Mouse (Mus musculus) ES-CJ7 (cell line): ENCODE data around the gene Klk6.

Experiments
- DNase-seq: peaks from one replicate; pipeline ENCODE4 v3.0.0; 2011; ENCODE audit warnings: low read depth, low spot score

Gene Klk6

DNA sequence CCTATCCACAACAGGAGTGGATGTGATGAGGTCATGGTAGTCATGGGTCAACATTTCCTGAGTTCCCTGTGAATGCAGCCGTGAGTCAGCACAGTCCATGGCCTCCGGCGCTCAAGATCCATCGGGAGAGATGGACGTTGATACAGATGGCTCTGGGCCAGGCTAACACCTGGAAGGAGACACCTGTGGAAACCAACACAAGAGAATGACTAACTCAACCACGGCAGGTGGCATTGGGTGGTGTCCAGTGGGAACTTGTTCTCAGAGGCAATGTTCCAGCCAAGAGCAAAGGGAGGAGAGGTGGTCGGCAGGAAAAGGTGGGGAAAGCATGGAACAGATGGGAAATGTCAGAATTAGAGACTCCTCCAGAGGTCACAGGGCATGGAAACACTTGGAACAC lies 2.7 kb upstream of the Klk6 start:
- no peak for DNase-seq

DNA sequence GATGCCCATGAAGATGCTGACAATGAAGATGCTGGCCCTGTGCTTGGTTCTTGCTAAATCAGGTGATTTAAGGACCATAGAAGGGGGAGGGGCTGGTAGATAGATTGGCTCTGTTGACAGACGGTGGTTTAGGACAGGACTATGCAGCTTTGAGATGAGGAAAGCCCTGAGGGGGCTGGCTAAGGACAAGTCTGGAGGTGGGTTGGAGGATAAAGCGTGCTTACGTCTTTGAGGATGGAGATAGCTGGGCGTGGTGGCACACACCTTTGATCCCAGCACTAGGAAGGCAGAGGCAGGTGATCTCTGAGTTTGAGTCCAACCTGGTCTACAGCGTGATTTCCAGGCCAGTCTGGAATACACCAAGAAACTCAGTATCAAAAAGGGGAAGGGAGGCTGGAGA lies 1.8 kb downstream of the Klk6 start:
- DNase-seq: no peak

DNA sequence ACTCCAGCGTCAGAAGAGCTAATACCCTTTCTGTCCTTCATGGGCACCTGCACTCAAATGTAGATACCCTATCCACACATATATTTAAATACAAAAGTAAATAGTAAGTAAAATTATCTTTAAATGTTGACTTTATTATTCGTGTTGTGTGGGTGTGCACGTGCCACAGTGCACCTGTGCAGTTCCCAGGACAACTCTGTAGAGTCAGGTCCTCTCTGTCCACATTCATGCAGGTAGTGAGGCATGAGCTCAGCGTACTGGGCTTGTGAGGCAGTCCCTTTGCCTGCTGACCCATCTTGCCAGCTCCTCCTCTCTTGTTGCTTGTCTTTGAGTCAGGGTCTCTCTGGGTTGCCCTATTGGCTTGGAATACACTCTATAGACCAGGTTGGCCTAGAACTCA lies 3.4 kb downstream of the Klk6 start:
- no peak for DNase-seq

DNA sequence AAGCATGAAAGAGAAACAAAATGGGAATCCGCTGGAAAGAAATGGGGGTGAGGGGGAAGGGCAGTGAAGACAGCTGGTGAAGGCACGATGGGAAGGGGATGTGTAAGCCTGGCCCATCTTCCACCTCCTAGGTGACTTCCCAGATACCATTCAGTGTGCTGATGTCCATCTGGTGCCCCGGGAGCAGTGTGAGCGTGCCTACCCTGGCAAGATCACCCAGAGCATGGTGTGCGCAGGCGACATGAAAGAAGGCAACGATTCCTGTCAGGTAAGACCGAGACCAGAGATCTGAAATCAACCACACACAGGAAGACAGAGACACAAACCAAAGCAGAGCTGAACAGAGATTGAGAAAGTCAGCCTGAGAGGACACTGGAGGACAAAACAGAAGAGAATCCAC lies 4.7 kb downstream of the Klk6 start:
- DNase-seq: no peak

DNA sequence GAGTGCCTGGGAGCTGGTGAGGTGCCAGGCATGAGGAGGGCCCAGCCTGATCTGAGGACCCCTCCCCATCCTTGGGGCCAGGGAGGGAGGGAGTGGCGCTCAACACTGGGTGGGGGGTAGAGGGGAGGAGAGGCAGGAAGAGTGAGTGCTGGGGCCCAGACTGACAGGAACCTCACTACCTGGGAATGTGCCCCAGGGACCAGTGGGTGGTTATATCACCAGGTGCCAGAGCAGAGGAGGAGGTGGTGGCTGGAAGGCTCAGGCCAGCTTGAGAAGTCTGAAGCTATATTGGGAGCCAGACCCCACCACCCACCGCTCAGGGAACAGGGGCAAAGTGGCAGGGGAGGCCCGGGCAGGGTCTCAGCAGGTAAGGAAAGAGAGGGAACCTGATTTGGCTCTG lies 17.4 kb downstream of the Klk6 start, which contains the start of gene Klk5:
Gene Klk5 (plus strand): TSS at position 271 of the 400 bp plus-strand sequence.
- DNase-seq: no peak

DNA sequence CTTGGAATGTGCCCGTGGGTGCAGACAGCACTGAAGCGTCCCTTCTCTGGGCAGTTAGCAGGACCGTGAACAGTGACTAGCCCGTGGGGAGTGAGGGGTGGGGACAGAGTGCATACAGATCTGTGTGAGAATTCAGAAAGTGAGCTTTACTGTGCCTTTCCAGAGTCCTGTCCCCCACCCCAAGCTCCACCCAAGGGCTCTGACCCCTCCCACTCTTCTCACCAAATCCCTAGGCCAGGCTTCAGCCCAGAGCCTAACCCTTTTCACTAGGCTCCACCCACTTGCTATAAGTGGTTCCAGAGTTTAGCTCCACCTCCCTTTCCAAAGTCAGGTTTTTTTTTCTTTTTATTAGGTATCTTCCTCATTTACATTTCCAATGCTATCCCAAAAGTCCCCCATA lies 19.5 kb downstream of the Klk6 start:
- no peak for DNase-seq

DNA sequence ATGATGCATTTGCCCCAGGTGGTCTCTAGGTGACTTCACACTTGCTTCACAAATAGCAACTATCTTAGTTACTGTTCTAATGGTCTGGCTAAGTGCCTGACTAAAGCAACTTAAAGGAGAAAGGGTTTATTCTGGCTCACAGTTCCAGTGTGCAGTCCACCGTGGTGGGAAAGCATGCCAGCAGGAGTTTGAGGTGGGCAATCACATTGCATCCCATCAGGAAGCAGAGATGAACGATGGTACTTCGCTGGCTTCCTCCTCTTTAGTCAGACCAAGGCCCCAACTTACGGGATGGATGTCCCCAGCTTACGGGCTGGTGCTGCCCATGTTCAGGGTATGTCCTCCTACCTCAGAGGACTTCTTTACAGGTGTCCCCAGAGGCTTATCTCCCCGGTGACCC lies 27.3 kb downstream of the Klk6 start:
- no peak for DNase-seq

DNA sequence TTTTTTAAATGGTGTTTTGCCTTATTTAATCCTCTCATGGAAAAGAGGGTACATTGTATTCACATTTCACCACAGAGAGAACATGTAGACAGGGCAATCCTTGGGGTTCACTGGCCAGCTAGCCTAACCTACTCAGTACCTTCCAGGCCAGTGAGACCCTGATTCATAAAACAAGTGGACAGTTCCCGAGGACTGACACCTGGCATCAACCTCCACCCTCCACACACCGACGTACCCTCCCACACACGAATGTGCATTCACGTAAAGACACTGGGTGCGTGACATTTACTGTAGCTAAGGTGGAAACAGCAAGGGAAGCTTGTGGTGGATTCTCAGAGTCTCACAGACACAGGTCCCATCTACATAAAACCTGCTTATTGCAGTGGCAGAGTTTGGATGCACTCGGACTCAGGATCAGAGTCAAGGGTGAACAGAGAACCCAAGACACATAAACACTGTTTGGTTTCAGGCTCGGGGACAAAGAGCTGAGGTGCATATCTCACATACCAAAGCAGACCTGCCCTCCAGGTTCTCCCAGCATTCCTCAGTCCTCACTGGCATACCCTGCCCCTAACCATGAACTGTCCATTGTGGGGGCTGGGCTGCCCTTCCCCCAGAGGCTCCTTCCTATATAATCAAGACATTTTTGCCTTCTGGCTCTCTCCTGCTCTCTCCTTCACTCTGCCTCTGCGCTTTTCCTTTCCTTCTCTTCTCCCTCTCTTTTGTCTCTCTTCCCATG lies 30.5 kb downstream of the Klk6 start:
- peak; percentile 40 for DNase-seq

DNA sequence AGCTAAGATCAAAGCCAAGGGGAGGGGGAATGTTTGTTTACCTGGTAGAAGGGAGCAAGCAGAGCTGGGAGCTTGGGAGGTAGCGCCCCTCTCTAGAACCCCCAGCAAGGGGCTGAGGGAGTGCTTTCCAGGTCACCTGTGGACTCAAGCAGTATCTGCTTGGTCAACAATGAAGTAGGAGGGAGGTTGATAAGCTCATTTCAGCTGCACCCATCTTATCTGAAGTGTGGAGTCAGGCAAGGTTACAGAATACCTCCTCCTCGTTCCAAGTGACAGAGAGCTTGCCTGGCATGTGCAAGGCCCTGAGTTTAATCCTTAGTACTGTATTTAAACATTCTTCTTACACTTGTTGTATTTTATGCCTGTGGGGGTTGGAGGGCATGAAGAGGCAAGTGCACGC lies 31.4 kb downstream of the Klk6 start:
- no peak for DNase-seq

DNA sequence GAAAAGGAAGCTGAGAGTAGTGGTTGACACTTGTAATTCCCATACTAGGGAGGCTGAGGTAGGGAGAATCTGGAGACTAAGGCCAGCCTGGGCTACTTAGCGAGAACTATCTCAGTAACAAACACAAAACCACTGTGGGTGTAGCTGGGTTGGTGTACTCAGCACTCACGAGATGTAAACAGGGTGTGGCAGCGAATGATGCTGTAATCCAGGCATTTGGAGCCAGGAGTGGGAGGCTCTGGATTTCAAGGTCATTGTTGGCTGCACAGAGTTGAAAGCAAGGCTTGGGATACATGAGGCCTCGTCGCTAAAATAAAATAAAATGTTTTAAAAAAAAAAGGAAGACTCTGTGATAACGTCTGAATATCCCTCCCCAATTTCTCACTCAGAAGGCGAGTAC lies 32.0 kb downstream of the Klk6 start:
- peak; percentile 71 for DNase-seq

DNA sequence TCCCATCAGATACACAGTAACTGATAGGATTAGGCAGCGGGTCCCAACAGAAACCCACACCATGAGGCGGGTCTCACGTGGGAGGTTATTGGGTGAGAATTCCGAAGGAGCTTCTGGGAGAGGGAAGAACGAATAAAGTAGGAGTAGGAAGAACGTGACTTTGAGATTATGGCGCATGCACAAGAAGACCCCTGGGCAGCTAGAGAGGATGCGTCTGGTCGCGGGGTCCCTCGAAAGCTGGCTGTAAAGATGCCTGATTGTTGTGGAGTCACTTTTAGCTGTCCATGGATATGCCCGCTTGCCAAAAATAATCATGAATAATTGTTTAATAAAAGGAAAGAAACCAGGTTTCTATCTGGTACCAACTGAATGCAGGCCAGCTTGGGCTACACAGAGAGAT lies 33.2 kb downstream of the Klk6 start:
- DNase-seq: peak; percentile 25

DNA sequence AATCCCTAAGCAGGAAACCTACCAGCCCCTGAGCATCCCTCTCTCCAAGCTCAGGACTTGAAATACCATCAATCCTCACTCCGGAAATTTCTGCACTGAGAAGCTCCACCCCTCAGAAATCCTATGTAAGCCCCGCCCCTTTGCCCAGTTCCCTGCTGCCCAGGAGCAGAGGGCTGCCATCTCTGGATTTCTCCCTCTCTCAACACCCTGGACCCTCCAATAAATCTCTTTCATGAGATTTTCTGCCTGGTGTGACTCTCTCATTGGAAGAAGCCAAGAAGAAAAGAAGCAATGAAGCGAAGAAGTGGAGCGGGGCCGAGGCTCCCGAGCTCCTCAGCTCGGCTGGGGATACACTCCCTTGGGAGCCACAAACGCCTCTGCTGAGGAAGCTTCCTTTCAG lies 36.1 kb downstream of the Klk6 start:
- DNase-seq: no peak

DNA sequence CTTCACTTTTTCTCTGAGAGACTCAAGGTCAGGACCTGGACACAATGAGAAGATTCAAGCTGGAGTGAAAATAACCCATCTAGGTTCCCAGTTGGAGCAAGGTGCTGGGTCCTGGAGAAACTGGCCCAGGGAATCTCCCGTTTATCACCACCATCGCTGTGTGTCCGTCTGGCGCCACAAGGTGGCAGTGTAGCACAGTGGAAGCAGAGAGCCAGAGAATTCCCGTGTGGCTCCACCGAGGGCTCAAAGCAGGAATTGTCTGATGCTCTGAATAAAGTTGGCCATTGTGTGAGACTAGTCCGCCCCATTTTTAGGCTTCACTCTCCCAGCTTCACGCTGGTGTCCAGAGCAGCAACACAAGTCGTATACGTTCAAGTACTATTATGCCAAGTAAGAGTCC lies 48.9 kb downstream of the Klk6 start:
- peak; percentile 82 for DNase-seq

DNA sequence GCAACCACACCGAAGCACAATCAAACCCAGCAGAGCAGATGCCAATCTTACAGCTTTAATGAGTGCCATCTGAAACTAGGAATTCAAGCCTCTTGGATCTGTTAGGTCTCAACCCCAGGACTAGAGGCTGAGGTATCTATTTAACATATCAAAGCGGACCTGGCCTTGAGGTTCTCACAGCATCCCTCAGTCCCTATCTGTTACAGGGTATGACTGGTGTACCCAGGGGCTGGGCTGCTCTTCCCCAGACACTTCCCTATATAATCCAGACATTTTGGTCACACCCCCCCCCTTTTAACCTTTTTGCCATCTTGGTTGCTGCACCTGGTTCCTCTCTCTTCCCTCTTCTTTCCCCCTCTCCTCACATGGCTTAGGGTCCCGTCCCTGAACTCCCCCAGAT lies 49.4 kb downstream of the Klk6 start:
- DNase-seq: peak; percentile 32

DNA sequence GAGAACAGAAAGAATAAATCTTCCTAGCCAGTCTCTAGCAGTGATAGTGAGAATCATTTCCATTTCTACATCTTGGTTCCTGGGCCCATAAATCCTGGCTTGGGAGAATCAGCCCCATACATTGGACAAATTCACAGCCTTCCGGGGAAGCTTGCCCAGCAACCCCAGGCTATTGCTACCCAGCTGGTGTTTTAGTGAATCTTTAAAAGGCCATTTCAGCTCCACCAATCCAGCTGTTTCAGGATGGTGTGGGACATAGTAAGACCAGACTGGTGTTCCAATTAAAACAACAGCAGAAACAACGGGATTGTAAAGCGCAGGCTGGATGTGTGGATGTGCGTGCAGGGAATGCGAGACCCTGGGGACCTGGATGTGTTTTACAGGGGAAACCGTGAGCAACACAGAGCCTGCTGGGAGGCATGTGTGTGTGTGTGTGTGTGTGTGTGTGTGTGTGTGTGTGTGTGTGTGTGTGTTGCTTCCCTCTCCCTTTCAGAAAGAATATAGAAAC lies 50.6 kb downstream of the Klk6 start:
- no peak for DNase-seq

DNA sequence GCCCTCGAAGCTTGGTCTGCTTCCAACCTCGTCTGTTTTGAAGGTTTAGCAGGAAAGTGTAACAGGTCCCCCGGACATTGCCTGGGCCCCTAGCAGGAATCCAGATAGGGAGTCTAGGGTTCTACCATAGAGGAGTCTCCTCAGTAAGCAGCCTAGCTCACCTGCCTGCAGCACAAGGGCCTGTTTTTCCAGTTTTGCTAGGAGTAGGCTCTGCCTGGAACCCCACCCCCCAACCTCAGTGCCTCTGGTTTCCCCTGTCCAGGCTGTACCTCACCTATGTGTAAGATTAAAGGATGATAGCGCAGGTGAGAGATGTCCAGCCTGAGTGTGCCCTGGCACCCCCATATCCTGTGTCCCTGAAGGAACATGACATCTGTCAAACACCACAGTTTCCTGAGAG lies 52.1 kb downstream of the Klk6 start:
- no peak for DNase-seq

DNA sequence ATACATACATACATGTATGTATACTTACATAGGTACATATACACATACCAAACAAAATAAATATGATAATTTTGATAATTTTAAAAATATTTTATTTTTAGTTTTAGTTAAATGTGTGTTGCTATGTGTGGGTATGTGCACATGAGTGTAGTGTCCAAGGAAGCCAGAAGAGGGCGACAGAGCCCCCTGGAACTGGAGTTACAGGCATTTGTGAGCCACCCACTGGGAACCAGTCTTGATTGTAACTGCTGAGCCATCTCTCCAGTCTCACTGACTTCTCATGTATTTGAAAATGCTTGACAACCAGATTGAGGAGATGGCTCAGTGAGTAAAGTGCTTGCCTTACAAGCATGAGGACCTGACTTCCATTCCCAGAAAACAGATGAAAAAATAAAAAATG lies 54.0 kb downstream of the Klk6 start:
- DNase-seq: peak; percentile 25

DNA sequence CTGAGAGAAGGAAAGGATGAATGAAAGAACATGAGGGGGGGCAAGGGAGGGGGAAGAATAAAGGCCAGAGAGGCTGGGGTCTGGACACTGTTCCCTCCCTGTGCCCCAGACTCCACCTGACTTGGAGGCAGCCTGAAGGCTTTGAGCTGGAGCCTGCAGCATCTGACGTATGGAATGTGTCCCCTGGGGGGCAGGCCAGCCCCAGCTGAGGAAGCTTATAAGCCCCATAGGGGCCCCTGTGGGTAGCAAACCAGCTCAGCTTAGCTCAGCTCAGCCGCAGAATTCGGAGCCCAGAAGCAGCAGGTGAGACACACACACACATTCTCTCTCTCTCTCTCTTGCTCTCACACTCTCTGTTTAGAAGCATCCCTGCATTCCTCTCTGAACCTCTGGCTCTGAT lies 56.6 kb downstream of the Klk6 start, which contains the start of gene Klk4:
Gene Klk4 (plus strand): TSS at position 249 of the 400 bp plus-strand sequence.
- DNase-seq: no peak
